Mouse (Mus musculus): ENCODE measurements around the gene Ugcg.
A peak's percentile ranks its signal among the peaks of the same experiment; 100 is the strongest.

Gene Ugcg

GRCm38 (mm10) chr4:59231266-59232055 lies 42.4 kb downstream of the Ugcg start:
- no peak for DNase-seq

- no peak for DNase-seq
Measured at GRCm38 (mm10) chr4:59234014-59234413, 45.0 kb downstream of the Ugcg start.

GRCm38 (mm10) chr4:59234451-59235216 lies 45.6 kb downstream of the Ugcg start:
- DNase-seq, result no peak

GRCm38 (mm10) chr4:59236362-59236761 lies 47.3 kb downstream of the Ugcg start:
- DNase-seq, result no peak

- peak; percentile 9 for DNase-seq
Measured at GRCm38 (mm10) chr4:59238641-59239311, 49.7 kb downstream of the Ugcg start.

GRCm38 (mm10) chr4:59239312-59239728 lies 50.3 kb downstream of the Ugcg start:
- peak; percentile 12 for DNase-seq

GRCm38 (mm10) chr4:59240160-59240559 lies 51.1 kb downstream of the Ugcg start:
- DNase-seq, result no peak

GRCm38 (mm10) chr4:59241096-59241495 lies 52.0 kb downstream of the Ugcg start:
- no peak for DNase-seq

GRCm38 (mm10) chr4:59242221-59242620 lies 53.2 kb downstream of the Ugcg start:
- peak; percentile 24 for DNase-seq

GRCm38 (mm10) chr4:59243802-59244493 lies 54.9 kb downstream of the Ugcg start:
- DNase-seq, result no peak

- no peak for DNase-seq
Measured at GRCm38 (mm10) chr4:59244791-59245555, 55.9 kb downstream of the Ugcg start.

- no peak for DNase-seq
Measured at GRCm38 (mm10) chr4:59245776-59246175, 56.7 kb downstream of the Ugcg start.

GRCm38 (mm10) chr4:59247545-59247944 lies 58.5 kb downstream of the Ugcg start:
- no peak for DNase-seq

- DNase-seq, result no peak
Measured at GRCm38 (mm10) chr4:59248035-59248434, 59.0 kb downstream of the Ugcg start.

- DNase-seq, result no peak
Measured at GRCm38 (mm10) chr4:59252386-59253054, 63.5 kb downstream of the Ugcg start.

- no peak for DNase-seq
Measured at GRCm38 (mm10) chr4:59253055-59253434, 64.0 kb downstream of the Ugcg start.

GRCm38 (mm10) chr4:59254397-59254796 lies 65.3 kb downstream of the Ugcg start:
- no peak for DNase-seq

- no peak for DNase-seq
Measured at GRCm38 (mm10) chr4:59255988-59256387, 66.9 kb downstream of the Ugcg start.

GRCm38 (mm10) chr4:59257866-59258265 lies 68.8 kb downstream of the Ugcg start:
- DNase-seq, result no peak

- no peak for DNase-seq
Measured at GRCm38 (mm10) chr4:59258771-59259170, 69.7 kb downstream of the Ugcg start.

GRCm38 (mm10) chr4:59259806-59260205 lies 70.7 kb downstream of the Ugcg start:
- DNase-seq, result no peak
